Mouse (Mus musculus) ES-E14 (cell line): Measurements from ENCODE around the gene Ppp2r5b. TPM values are rescaled to one million over a fixed set of nuclear protein-coding genes. Genes with fewer than 3 reads are reported as not detected.

Source experiments
- DNase-seq: peaks from one replicate; pipeline ENCODE4 v3.0.0-alpha.2; 2013; ENCODE audit warnings: low read depth, low spot score
- H3K27ac ChIP-seq: 2 replicates; pipeline ENCODE4 v1.5.1; 2012; ENCODE audit warnings: low read depth, mild to moderate bottlenecking, low read length, moderate library complexity, mixed read lengths; ENCODE audit not compliant: poor library complexity, insufficient read depth, severe bottlenecking
- H3K36me3 ChIP-seq: 2 replicates; pipeline ENCODE4 v1.6.1; 2012; ENCODE audit warnings: mild to moderate bottlenecking, low read length, moderate library complexity, mixed read lengths; ENCODE audit not compliant: control insufficient read depth, poor library complexity, insufficient read depth, severe bottlenecking
- H3K4me1 ChIP-seq, 2 experiments: fragments of 150-350 bp in 1 of 2; sonication (generic) in 1 of 2; 2 replicates each; pipeline ENCODE4 v1.6.1; 2012; ENCODE audit warnings: low read length in 2 of 2, mild to moderate bottlenecking in 1 of 2, mixed read lengths in 1 of 2; ENCODE audit not compliant: control insufficient read depth in 2 of 2, insufficient read depth in 2 of 2, poor library complexity in 1 of 2
- H3K4me3 ChIP-seq, 2 experiments: fragments of 150-350 bp in 1 of 2; sonication (generic) in 1 of 2; 2 replicates each; pipeline ENCODE4 v1.5.1; 2012; ENCODE audit warnings: low read length in 2 of 2, low read depth in 1 of 2, mild to moderate bottlenecking in 1 of 2, mixed read lengths in 1 of 2; ENCODE audit not compliant: insufficient read depth in 1 of 2, poor library complexity in 1 of 2, severe bottlenecking in 1 of 2
- H3K9ac ChIP-seq: 2 replicates; pipeline ENCODE4 v1.6.1; 2012; ENCODE audit warnings: low read depth, mild to moderate bottlenecking, low read length, mixed read lengths; ENCODE audit not compliant: poor library complexity, insufficient read depth, severe bottlenecking
- H3K9me3 ChIP-seq: fragments of 150-350 bp; sonication (generic); 2 replicates; pipeline ENCODE4 v1.6.1; 2012; ENCODE audit warnings: low read depth, mild to moderate bottlenecking, low read length; ENCODE audit not compliant: control insufficient read depth, insufficient read depth
- CHD2 ChIP-seq: IDR thresholded peaks from 2 replicates; pipeline ENCODE4 v1.6.1; 2014; ENCODE audit warnings: mild to moderate bottlenecking, low read depth, low read length, inconsistent platforms
- HCFC1 ChIP-seq: IDR thresholded peaks from 2 replicates; pipeline ENCODE4 v1.6.1; 2012; ENCODE audit warnings: low read length, inconsistent platforms, borderline replicate concordance; ENCODE audit not compliant: insufficient read depth
- MAFK ChIP-seq: IDR thresholded peaks from 2 replicates; pipeline ENCODE4 v1.6.1; 2014; ENCODE audit warnings: mild to moderate bottlenecking, low read depth, low read length, inconsistent platforms; ENCODE audit not compliant: insufficient read depth
- ZC3H11A ChIP-seq: IDR thresholded peaks from 2 replicates; pipeline ENCODE4 v1.6.1; 2012; ENCODE audit warnings: low read depth, mild to moderate bottlenecking, inconsistent platforms, low read length, borderline replicate concordance
- ZNF384 ChIP-seq: IDR thresholded peaks from 2 replicates; pipeline ENCODE4 v1.6.1; 2012; ENCODE audit warnings: low read depth, low read length, inconsistent platforms
- in situ Hi-C, 2 experiments: fragments of 600-800 bp; cut with MboI; formaldehyde crosslinking; loops; one replicate each; pipeline ENCODE4 v1.15.1; 2025; ENCODE audit warnings: low sequenced_read_pairs in 2 of 2, inconsistent platforms in 1 of 2; ENCODE audit not compliant: unreplicated experiment in 2 of 2
- total RNA-seq: library from RNA; depleted of rRNA; stranded (reverse); fragments of 300-350 nt; gene quantifications from 2 replicates; pipeline ENCODE4 v1.2.3, GENCODE M21; 2012

Gene Ppp2r5b
- total RNA-seq, 1 experiment: 22.8 TPM

DNA sequence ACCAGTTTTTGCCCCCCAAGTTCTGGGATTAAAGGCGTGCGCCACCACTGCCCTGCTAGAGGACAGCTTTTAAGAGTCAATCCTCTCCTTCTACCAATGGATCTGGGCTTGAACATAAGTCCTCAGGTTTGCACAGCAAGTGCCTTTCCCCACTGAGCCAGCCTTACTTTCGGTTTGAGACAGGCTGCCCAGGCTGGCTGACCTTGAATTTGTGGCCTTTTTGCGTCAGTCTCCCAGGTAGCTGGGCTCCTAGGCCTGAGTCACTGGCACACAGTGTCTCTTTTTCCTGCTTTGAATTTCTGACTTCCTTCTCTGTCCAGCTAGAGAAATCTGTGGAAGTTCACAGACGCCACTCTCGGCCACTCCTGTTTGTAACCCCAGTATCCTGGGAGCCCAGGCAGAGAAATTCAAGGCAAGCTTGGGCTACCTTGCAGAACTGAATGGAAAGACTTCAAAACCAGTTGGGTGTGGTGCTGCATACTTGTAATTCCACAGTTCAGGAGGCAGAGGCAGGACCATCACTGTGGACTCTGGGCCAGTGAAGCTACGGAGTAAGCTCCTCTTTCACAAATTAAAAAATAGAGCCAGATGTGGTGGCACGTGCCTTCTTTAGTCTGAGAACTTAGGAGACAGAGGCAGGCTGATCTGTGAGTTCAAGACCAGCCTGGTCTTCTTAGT, 34.3 kb upstream of the Ppp2r5b start:
- TF ChIP-seq ZNF384: no peak
- TF ChIP-seq CHD2: no peak
- no peak for TF ChIP-seq ZC3H11A
- TF ChIP-seq HCFC1: no peak
- no peak for TF ChIP-seq MAFK
- no peaks in the 10 kb centered on the region for H3K9me3 ChIP-seq
- H3K9ac ChIP-seq: peak overlapping the region; percentile 60; the same call in 1 of the 2 replicates
- H3K4me1 ChIP-seq: peaks cover 16 to 26% of the 10 kb centered on the region in 2 experiments
- no peak overlapping the region; a peak in 1 of 4 replicates for H3K4me3 ChIP-seq
- in situ Hi-C loops: no loop called here
- no peaks in the 10 kb centered on the region for H3K36me3 ChIP-seq
- peak overlapping the region; percentile 93 for H3K27ac ChIP-seq
- peak; percentile 39 for DNase-seq

DNA sequence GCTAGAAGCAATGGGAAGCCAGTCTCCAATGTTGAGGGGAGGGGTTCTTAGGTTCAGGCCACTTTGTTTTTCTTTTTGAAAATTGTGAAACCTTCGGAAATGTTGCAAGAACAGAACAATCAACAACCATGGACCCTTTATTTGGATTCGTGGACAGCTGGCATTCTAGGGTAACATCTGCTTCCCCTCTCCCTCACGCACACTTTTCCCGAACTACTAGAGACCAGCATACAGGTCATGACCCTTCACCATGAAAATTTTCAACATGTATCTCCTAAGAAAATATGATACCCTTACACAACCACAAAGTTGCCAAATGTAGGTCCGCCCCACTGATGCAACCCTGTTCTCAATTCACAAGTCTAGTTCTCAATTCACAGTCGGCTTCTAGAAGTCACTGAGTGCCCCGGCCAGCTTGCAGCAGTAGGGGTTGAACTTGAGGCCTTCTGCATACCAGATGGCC, 33.0 kb upstream of the Ppp2r5b start:
- DNase-seq: no peak
- TF ChIP-seq MAFK (no peak), CHD2 (no peak), HCFC1 (no peak), ZNF384 (no peak), ZC3H11A (no peak)
- H3K4me3 ChIP-seq: no peak overlapping the region

DNA sequence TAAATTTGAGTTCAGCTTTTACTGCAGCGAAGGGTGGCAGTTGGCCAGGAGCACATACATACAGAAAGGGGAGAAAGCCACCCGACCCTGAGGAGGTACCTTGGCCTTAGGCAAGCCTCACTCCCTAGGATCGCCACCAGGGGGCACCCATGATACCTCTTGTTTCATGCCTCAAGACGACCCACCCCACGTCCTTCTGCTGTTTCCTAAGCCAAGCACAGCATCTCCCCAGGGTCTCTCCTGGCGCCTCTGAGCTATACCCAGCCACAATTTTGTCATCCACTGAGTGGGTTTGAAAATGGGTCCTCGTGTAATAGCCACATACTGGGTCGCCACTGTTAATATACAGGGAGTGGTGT, 32.5 kb upstream of the Ppp2r5b start:
- TF ChIP-seq ZNF384 (no peak), ZC3H11A (peak; percentile 66; the same call in 1 of the 2 replicates)
- in situ Hi-C loops: no loop called here
- Histone ChIP-seq H3K27ac (no peak overlapping the region), H3K4me3 (no peak overlapping the region), H3K4me1 (peaks cover 16 to 37% of the 10 kb centered on the region in 2 experiments), H3K36me3 (no peaks in the 10 kb centered on the region), H3K9me3 (no peaks in the 10 kb centered on the region), H3K9ac (no peak overlapping the region)
- DNase-seq: peak; percentile 96

More for the DNA sequence above, 33.0 kb upstream of the Ppp2r5b start:
- no peaks in the 10 kb centered on the region for H3K9me3 ChIP-seq
- no peak overlapping the region for H3K9ac ChIP-seq
- in situ Hi-C loops: no loop called here
- peaks cover 16 to 37% of the 10 kb centered on the region in 2 experiments for H3K4me1 ChIP-seq
- H3K27ac ChIP-seq: no peak overlapping the region
- no peaks in the 10 kb centered on the region for H3K36me3 ChIP-seq

DNA sequence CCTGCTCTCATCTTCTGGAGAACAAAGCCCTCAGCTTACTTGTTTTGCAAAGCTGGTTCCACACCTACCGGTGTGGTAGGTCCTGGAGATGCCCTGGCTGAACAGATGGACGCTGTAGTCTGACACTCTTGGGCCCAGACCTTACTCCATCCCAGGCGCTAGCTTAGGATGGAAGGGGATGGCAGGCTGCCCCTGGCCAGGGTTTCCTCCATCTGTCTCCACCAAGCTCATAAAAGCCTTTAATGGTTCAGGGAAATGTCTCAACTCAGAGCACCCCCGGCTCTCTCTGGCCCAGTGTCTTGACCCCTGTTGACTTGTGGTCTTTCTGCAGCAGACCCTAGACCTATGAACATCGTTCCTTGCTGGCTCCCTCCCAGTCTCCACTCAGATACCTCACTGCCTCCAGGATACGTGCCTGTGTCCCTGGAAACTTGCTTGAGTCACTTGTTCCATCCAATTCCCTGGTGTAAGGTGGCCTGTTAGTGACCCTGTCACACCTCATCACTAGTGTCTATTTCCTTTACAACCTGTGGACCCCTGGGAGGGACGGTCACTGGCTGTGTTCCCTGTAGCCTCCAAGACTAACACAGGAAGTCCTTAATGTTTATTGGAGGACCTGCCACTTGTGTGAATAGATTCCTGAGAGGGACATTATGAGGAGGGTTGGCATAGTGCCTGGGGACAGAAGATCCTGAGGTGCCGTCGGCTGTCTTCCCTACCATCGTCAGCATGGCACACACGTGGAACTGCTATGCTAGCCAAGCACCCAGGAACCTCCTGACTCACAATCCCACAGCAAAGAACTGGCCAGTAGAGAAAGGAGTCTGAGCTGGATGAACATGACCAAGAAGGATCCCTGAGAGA, 31.9 kb upstream of the Ppp2r5b start:
- no peak overlapping the region for H3K27ac ChIP-seq
- H3K4me3 ChIP-seq: no peak overlapping the region
- no peak for DNase-seq
- H3K9ac ChIP-seq: no peak overlapping the region
- TF ChIP-seq HCFC1 (no peak), MAFK (no peak), ZNF384 (no peak), CHD2 (no peak), ZC3H11A (no peak)
- peaks cover 16 to 37% of the 10 kb centered on the region in 2 experiments for H3K4me1 ChIP-seq
- in situ Hi-C loops: no loop called here
- peaks cover under 1% of the 10 kb centered on the region; the same call in 1 of the 2 replicates for H3K36me3 ChIP-seq
- no peaks in the 10 kb centered on the region for H3K9me3 ChIP-seq
